Mouse (Mus musculus) cerebellum, adult 11-12 months (tissue): ENCODE results near the gene Efr3b.

Experiments used
- DNase-seq: peaks from one replicate; pipeline ENCODE4 v3.0.0; 2022

Efr3b gene

DNA sequence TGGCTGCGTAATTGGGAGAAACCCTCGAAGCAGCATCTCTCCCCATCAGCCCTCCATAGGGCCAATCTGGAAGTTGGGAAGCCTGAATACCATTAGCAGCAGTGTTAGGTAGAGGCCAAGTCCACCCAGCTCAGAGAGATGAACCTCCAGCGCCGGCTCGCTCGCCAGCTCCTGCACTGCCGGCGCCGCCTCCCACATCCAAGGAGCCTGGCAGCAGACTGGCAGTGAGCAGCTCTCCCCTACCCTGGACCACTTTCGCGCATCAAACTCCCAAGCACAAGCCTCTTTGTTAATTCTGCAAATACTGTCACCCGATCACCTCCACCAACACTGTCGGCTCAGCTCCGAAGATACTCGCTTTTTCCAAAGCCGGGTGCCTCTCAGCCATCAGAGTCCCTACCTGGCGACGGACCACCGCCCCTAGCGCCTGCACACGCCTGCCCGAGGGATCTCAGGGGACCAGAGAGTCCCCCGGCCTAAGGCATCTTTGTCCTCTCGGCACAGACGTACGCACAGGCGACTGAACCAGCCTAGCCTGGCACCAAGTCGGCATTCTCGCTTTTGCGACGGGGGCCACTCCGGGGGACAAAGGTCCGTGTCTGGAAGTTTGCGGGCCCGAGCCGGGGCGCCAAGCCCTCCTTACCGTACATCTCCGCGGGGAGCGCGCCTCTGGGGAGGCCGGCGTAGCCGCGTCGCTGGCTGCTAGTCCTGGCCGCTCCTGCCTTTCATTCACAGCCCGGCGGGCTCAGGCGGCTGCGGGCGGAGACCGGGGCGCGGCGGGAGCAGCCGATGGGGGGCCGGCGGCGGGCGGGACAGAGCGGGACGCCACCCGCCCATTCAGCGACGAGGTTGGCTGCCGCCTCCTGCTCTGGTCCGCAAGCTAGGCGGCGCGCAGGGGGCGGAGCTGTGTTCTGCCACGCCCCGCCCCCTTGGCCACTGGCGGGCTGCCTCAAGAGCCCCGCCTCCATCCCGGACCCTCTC is at the start of gene Efr3b:
Gene Efr3b (minus strand): TSS at position 855 of the 981 bp plus-strand sequence.
- peak; percentile 91 for DNase-seq

GRCm38 (mm10) chr12:4083441-4083840 is 44.7 kb upstream of the Efr3b start:
- DNase-seq = no peak

GRCm38 (mm10) chr12:4082132-4083001 is 43.7 kb upstream of the Efr3b start, which contains the start of gene Dnajc27:
TSS of gene Dnajc27 (plus strand) at chr12:4082583.
- peak; percentile 94 for DNase-seq

- DNase-seq = peak; percentile 69
Measured at GRCm38 (mm10) chr12:4080311-4080710, 41.6 kb upstream of the Efr3b start.

DNA sequence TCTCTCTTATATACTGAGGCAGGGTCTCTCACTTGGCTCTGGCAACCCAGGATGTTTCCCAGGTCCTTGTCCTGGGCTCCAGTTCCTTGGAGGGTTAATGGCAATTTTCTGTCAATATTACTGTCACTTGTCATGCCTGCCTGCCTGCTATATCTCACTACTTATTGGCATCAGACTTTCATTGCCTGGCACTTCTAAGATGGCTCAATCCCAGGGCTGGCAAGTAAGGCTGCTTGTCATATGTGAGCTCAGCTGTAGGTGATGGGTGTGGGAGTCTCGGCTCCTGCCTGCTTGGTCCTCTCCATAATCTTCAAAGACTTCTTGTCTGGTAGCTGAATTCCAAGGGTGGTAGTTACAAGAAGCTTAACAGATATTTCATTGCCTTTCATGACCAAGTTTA is 39.4 kb upstream of the Efr3b start:
- DNase-seq = no peak

DNA sequence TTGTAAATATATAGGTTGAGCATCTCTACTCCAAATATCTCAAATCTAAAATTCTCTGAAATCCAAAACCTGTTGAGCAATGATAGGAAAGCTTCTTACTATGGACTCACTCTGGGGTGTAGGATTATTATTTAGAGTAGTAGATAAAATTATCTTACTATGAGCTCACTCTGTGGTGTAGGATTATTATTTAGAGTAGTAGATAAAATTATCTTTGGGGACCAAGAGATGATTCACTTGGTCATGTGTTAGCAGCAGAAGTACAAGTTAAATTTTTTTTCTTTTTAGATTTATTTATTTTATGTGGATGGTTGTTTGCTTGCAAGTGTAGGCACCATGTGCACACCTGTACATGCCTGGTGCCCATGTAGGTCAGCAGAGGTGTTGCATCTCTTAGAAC is 37.7 kb upstream of the Efr3b start:
- DNase-seq = no peak

GRCm38 (mm10) chr12:4075407-4075806 is 36.7 kb upstream of the Efr3b start:
- DNase-seq = no peak

DNA sequence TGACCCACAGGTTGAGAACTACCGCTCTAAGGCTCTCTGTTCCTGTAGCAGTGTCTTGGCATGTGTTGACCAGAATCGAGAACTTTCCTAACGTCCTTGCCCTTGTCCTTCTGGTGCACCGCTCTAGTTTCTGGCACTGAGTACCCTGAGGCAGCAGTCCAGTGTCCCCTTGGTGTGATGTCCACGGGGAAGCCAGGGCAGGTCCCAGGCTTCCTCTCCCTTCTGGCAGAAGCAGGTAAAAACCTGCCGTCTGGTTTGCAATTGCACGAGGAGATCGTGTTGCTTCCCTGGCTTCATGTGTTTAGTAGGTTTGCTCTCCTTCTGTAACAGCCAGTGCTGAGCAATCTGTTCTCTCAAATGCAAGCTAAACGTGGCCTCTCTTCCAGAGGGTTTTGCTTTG is 33.0 kb upstream of the Efr3b start:
- no peak for DNase-seq

GRCm38 (mm10) chr12:4068551-4068950 is 29.8 kb upstream of the Efr3b start:
- DNase-seq = no peak

DNA sequence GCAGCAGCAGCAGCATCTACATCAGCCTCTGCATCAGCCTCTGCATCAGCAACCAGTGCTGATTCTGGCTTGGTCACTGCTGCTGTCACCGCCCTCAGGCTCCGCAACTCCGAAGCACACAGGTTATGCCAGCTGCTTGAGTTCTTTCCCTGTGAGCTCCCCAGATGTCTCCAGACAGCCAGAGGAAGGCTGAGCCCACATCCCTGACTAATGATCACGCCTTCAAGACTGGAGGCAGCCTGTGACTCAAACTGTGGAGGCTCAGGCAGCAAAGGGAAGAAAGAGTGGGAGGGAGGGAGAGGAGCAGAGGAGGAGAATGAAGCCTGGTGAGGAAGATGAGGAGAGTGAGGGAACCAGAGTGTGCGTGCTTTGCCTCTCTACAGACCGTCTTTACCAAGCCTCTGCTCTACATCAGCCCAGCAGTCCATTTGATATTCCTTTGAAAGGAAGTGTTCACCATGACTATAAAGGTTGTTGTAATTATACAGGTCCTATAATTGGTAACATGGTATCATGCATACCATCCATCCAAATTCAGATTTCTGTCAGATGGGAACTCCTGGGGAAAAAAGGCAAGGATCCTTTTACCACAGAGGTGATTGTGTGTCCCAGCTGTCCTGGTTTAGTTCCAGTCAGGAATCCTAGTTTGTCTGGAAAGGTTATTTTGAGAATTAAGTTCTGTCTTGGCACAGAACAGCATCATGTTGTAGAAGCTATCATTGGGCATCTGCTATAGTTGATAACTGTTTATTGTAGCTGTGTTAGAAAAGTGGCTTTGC is 28.2 kb upstream of the Efr3b start:
- DNase-seq = no peak

GRCm38 (mm10) chr12:4065944-4066343 is 27.2 kb upstream of the Efr3b start:
- no peak for DNase-seq

DNA sequence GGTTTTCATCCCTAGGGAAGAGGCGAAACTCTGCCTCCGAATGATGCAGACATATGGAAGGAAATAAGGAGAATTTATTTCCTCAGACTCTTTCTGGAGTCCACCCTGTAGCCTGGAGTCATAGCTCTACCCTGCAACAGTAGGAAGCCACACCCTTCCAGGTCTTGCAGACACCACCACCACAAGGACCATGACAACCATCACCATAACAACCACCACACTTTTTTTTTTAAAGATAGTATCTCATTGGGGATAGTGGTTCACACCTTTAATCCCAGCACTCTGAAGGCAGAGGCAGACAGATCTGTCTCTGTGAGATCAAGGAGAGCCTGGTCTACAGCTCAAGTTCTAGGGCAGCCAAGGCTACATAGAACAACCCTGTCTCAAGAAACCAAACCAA is 26.8 kb upstream of the Efr3b start:
- no peak for DNase-seq

DNA sequence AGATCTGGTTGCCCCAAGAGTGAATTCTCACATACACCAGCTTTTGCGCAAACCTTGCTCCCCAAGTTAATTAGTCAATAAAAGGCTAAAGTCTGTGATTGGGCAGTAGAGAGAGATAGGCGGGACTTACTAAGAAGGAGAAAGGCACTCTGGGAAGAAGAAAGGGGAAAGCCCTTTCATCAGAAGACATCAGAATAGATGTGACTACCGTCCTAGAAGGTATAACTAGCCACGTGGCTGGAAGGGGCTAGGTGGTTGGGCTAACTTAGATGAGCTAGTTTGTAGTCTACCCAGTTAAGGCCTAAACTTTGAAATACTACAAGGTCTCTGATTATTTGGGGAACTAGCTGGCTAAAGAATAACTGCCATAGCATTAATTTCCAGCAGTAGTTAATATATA is 21.0 kb upstream of the Efr3b start:
- DNase-seq = no peak

GRCm38 (mm10) chr12:4058321-4058720 is 19.6 kb upstream of the Efr3b start:
- no peak for DNase-seq

DNA sequence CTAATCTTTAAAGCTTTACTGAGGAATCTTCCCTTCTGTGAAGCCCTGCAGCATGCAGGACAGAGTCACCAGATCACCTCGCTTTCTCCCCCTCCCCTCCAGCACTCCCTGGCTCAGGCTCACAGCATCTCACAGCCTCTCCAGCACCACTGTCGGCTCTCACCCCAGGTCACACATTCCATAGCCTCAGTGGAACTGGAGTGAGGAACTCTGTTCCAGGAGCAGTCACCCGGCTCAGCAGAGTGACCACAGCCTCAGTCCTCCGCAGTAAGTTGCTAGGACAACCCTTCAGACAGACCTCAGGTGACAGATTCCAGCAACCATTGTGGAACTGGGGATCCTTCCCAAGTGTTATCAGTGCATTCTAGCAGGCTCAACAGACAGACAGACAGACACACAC is 16.1 kb upstream of the Efr3b start:
- DNase-seq = no peak

DNA sequence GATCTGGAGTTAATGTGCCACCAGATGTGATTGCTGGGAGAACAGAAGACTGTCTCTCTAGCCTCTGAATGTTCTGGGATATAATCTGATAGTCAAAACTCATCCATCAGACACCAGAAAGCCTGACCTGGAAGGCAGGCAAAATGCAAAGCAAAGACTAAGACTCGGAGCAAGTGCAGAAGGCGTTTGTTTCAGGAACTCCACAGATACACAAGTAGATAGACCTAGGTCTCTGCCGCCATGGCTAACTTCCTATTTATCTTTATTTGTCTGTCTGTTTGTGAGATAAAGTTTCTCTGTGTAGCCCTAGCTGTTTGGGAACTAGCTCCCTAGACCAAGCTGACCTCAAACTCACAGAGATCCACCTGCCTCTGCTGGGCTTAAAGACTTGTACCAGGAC is 14.9 kb upstream of the Efr3b start:
- DNase-seq = no peak

- DNase-seq = no peak
Measured at GRCm38 (mm10) chr12:4050861-4051425, 12.2 kb upstream of the Efr3b start.

DNA sequence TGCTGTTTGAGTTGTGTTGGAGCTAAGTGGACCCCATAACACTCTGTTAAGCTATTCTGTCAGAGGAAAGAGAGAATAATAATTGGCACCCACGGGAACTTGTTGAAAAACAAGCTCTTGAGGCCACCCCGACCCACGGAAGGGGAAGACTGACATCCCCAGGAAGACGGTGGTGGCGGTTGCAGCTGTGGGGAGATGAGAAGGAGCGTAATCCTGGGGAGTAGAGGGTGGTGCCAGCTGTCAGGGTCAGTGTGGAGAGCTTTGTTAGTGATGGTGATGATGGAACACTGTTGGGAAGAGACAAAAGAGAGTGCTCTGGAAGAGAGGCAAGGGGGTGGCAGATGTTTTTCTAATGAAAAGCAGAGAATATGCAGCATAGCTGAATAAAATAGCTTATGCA is 9.3 kb upstream of the Efr3b start:
- no peak for DNase-seq

GRCm38 (mm10) chr12:4045992-4046391 is 7.3 kb upstream of the Efr3b start:
- no peak for DNase-seq

GRCm38 (mm10) chr12:4042411-4042810 is 3.7 kb upstream of the Efr3b start:
- DNase-seq = no peak

DNA sequence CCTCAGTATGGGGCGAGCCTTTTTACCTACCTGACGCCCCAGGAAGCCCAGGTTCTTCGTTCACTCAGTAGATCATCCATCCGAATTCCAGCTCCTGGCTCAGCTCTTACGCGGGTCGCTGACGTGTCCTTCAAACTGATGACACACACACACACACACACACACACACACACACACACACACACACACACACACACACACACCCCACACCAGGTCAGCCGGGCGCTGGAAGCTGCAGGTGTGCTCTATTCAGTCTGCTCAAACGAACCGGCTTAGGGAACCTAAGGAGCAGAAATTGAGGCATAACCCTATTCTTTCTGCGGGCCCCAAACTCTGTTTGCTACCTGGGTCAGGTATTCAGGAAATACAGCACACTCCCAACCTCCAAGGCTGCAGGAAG is 331 bp upstream of the Efr3b start:
- DNase-seq = no peak

DNA sequence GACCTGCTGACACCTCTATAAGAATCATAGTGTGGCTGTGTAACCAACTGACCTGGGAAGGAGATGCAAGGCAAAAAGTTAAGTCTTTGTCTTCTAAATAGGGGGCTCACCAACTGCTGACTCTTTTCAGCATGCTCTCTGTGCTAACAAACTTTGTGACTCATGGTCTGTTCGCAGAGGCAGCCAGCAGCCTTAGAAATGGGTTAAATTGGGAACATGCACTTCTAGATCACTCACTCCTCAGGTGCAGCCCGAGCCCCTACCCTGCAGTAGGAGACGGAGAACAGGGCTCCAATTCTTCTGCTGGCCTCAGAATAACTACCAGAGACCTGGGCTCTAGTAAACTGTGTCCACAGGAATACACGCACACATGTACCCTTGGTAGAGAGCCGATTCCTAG is 1.2 kb downstream of the Efr3b start:
- no peak for DNase-seq

DNA sequence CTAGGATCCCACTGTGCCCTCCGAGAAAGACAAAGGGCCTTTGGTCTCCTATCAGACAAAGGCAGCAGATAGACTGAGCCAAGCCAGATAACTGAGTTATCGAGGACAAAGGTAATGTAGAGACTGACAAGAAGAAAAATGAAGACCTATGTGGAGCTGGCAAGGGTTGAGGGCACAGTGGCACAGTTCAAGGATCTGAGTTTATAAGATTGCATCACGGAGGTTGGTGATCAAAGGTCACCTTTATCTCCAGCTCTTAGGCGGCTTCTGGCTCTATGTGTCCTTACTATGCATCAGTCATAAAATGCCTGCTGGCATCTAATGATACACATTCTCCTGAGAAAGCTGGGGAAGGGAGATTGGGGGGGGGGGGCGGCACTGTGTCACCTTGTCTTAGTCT is 2.6 kb downstream of the Efr3b start:
- DNase-seq = no peak
